Mouse (Mus musculus) lung, postnatal 0 days (tissue): ENCODE data around the gene Kdelc2. TPM values are rescaled to one million over a fixed set of nuclear protein-coding genes. Genes with fewer than 3 reads are reported as not detected.

Experiments
- ATAC-seq: fragments of 200-750 bp; cut with Nextera tagmentation; 2 replicates; pipeline ENCODE4 v1.8.0; 2017; ENCODE audit warnings: moderate library complexity
- DNase-seq: peaks from one replicate; pipeline ENCODE4 v3.0.0-alpha.2; 2016; ENCODE audit warnings: low spot score
- H3K27ac ChIP-seq: fragments of 300-500 bp; sonication (generic); 2 replicates; pipeline ENCODE4 v1.5.1; 2014; ENCODE audit warnings: antibody characterized with exemption, mild to moderate bottlenecking, low read length, mixed read lengths
- H3K27me3 ChIP-seq: fragments of 300-500 bp; sonication (generic); replicated peaks from 2 replicates; pipeline ENCODE4 v1.6.1; 2014; ENCODE audit warnings: low read length, mixed read lengths; ENCODE audit not compliant: insufficient read depth
- H3K36me3 ChIP-seq: fragments of 300-500 bp; sonication (generic); 2 replicates; pipeline ENCODE4 v1.6.1; 2014; ENCODE audit warnings: low read length, mixed read lengths; ENCODE audit not compliant: insufficient read depth
- H3K4me1 ChIP-seq: fragments of 300-500 bp; sonication (generic); 2 replicates; pipeline ENCODE4 v1.6.1; 2014; ENCODE audit warnings: antibody characterized with exemption, low read depth, low read length, mixed read lengths; ENCODE audit not compliant: insufficient read depth
- H3K4me2 ChIP-seq: fragments of 300-500 bp; sonication (generic); replicated peaks from 2 replicates; pipeline ENCODE4 v1.6.1; 2014; ENCODE audit warnings: low read depth, mild to moderate bottlenecking, low read length, moderate library complexity, mixed read lengths
- H3K4me3 ChIP-seq: fragments of 300-500 bp; sonication (generic); 2 replicates; pipeline ENCODE4 v1.5.1; 2014; ENCODE audit warnings: low read depth, low read length
- H3K9ac ChIP-seq: fragments of 300-500 bp; sonication (generic); replicated peaks from 2 replicates; pipeline ENCODE4 v1.6.1; 2014; ENCODE audit warnings: low read depth, mild to moderate bottlenecking
- H3K9me3 ChIP-seq: fragments of 300-500 bp; sonication (generic); 2 replicates; pipeline ENCODE4 v1.6.1; 2016; ENCODE audit warnings: low read length, mixed read lengths
- CTCF ChIP-seq: IDR thresholded peaks from 2 replicates; pipeline ENCODE4 v1.5.1; 2016; ENCODE audit warnings: antibody characterized with exemption, mild to moderate bottlenecking
- EP300 ChIP-seq: IDR thresholded peaks from 2 replicates; pipeline ENCODE4 v1.6.1; 2016; ENCODE audit warnings: antibody characterized with exemption, mild to moderate bottlenecking, control low read depth
- WGBS: fragments of 180-500 bp; shearing (Covaris S2); extraction: QIAGEN DNeasy Blood & Tissue Kit; methylation state at CpG from one replicate; pipeline ENCODE4 v1.1.7; 2014; 5-methylcytosine and 5-hydroxymethylcytosine counted together
- polyA plus RNA-seq: library from polyadenylated mRNA; unstranded; fragments of >200 nt; fragmentation: Nextera tagmentation; extraction: Ambion mirVana; gene quantifications from 2 replicates; pipeline ENCODE4 v1.2.1, GENCODE M21; 2015

The Kdelc2 gene
- polyA plus RNA-seq, 1 experiment from 2014 or later, result 30.2 TPM

- Histone ChIP-seq H3K27ac (no peak overlapping the region), H3K4me1 (peaks cover 7% of the 10 kb centered on the region; the same call in 1 of the 2 replicates), H3K9ac (no peak overlapping the region), H3K4me3 (no peak overlapping the region), H3K9me3 (no peaks in the 10 kb centered on the region), H3K4me2 (no peak overlapping the region), H3K27me3 (no peaks in the 10 kb centered on the region), H3K36me3 (no peaks in the 10 kb centered on the region)
- TF ChIP-seq EP300 (no peak), CTCF (no peak)
- 79% methylated on average over 3 of the region's 3 CpGs for WGBS
- DNase-seq, result no peak
- ATAC-seq, result no peak
Measured at GRCm38 (mm10) chr9:53378171-53378570, 5.7 kb upstream of the Kdelc2 start.

- H3K27ac ChIP-seq, result no peak overlapping the region
- no peak overlapping the region for H3K4me3 ChIP-seq
- peaks cover 7% of the 10 kb centered on the region for H3K4me1 ChIP-seq
- 63% methylated on average over 2 of the region's 2 CpGs for WGBS
- no peaks in the 10 kb centered on the region for H3K36me3 ChIP-seq
- H3K27me3 ChIP-seq, result no peaks in the 10 kb centered on the region
- no peak overlapping the region for H3K4me2 ChIP-seq
- DNase-seq (no peak), ATAC-seq (no peak)
- no peak overlapping the region for H3K9ac ChIP-seq
- H3K9me3 ChIP-seq, result no peaks in the 10 kb centered on the region
- TF ChIP-seq EP300 (no peak), CTCF (no peak)
Measured at GRCm38 (mm10) chr9:53380595-53380994, 3.2 kb upstream of the Kdelc2 start.

GRCm38 (mm10) chr9:53381113-53381615 lies 2.7 kb upstream of the Kdelc2 start:
- no peaks in the 10 kb centered on the region for H3K27me3 ChIP-seq
- H3K4me1 ChIP-seq, result peaks cover 5% of the 10 kb centered on the region
- H3K9me3 ChIP-seq, result no peaks in the 10 kb centered on the region
- no peak overlapping the region for H3K4me3 ChIP-seq
- 68% methylated on average over 3 of the region's 5 CpGs for WGBS
- no peak for TF ChIP-seq CTCF
- no peak for TF ChIP-seq EP300
- ATAC-seq (no peak), DNase-seq (no peak)
- no peaks in the 10 kb centered on the region for H3K36me3 ChIP-seq
- no peak overlapping the region for H3K4me2 ChIP-seq
- H3K9ac ChIP-seq, result no peak overlapping the region
- no peak overlapping the region for H3K27ac ChIP-seq

- TF ChIP-seq CTCF, result no peak
- TF ChIP-seq EP300, result no peak
- WGBS, result 5% methylated on average over 8 of the region's 8 CpGs
- Histone ChIP-seq H3K4me3 (peak overlapping the region; percentile 82), H3K4me1 (peaks cover 5% of the 10 kb centered on the region), H3K9ac (peak overlapping the region; percentile 89; the same call in 1 of the 2 replicates), H3K36me3 (no peaks in the 10 kb centered on the region), H3K4me2 (peak overlapping the region; percentile 89), H3K9me3 (no peaks in the 10 kb centered on the region), H3K27ac (peak overlapping the region; percentile 98), H3K27me3 (no peaks in the 10 kb centered on the region)
- ATAC-seq (peak; percentile 3), DNase-seq (no peak)
Measured at GRCm38 (mm10) chr9:53384873-53385272, 1.0 kb downstream of the Kdelc2 start.

GRCm38 (mm10) chr9:53387431-53387830 lies 3.6 kb downstream of the Kdelc2 start:
- peaks cover 5% of the 10 kb centered on the region for H3K4me1 ChIP-seq
- no peak overlapping the region for H3K4me2 ChIP-seq
- H3K9ac ChIP-seq, result no peak overlapping the region
- H3K36me3 ChIP-seq, result peaks cover 5% of the 10 kb centered on the region; the same call in 1 of the 2 replicates
- H3K9me3 ChIP-seq, result no peaks in the 10 kb centered on the region
- no peak for TF ChIP-seq EP300
- TF ChIP-seq CTCF, result no peak
- WGBS, result 54% methylated on average over 2 of the region's 2 CpGs
- H3K27ac ChIP-seq, result no peak overlapping the region
- ATAC-seq (no peak), DNase-seq (no peak)
- H3K4me3 ChIP-seq, result no peak overlapping the region
- no peaks in the 10 kb centered on the region for H3K27me3 ChIP-seq

- WGBS, result 65% methylated on average over 3 of the region's 3 CpGs
- peak; percentile 75 for DNase-seq
- TF ChIP-seq CTCF (no peak), EP300 (peak; percentile 92)
Measured at GRCm38 (mm10) chr9:53389109-53389508, 5.3 kb downstream of the Kdelc2 start.

More at GRCm38 (mm10) chr9:53389109-53389508, 5.3 kb downstream of the Kdelc2 start:
- H3K4me1 ChIP-seq, result peaks cover 3% of the 10 kb centered on the region; the same call in 1 of the 2 replicates
- no peak overlapping the region; the same call in 1 of the 2 replicates for H3K9ac ChIP-seq
- H3K4me3 ChIP-seq, result no peak overlapping the region
- H3K27me3 ChIP-seq, result no peaks in the 10 kb centered on the region
- peak; percentile 73 for ATAC-seq
- no peak overlapping the region for H3K4me2 ChIP-seq
- peaks cover 5% of the 10 kb centered on the region; the same call in 1 of the 2 replicates for H3K36me3 ChIP-seq
- H3K9me3 ChIP-seq, result no peaks in the 10 kb centered on the region
- peak overlapping the region; percentile 73 for H3K27ac ChIP-seq
